31 mouse cellular contexts compared by ENCODE assay signal in the genomic region with DNA sequence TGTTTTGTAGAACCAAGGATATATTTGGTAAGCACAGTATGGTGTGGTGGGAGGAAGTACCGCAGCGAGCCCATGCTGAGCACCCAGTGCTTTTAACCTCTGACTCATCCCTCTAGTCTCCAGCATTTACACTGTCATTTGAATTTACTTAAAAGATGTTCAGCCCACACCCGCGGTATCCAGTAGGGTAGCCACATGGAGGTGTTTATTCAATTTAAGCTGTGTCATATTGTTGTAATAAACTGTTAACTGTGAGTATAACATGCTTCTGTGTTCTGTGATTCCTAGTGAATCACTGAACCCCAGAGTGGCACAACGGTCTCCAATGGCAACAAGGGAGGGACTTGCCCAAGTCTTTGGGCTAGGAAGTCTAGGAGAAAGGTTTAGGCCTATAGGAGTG. TPM values are rescaled to one million over a fixed set of nuclear protein-coding genes. Genes with fewer than 3 reads are reported as not detected.
A peak's percentile ranks its signal among the peaks of the same experiment; 100 is the strongest.
DNase-seq lines count a peak whose midpoint lies in the region; ATAC-seq and TF ChIP-seq lines count a peak whose summit lies in the region.
"Had no signal": no experiment of that assay in that cellular context is flagged by ENCODE, and none has a peak within 500 bp of the region (broad histone marks: within the 10 kb centered on the region; RNA-seq: fewer than 3 reads in every experiment).

No protein-coding gene starts in this region.

- no peak for DNase-seq in forebrain, embryonic 14.5 days (ENCODE audit: low spot score)
- no peak for DNase-seq in midbrain, embryonic 11.5 days (ENCODE audit: low spot score, missing footprints)
- DNase-seq in 416B (ENCODE audit: low read depth), result peak; percentile 6
- DNase-seq in brain, adult 2 months (ENCODE audit: low read depth, low spot score), result peak; percentile 64
- no peak for DNase-seq in thymus, adult 18-20 months
- no peak for DNase-seq in stomach, postnatal 0 days (ENCODE audit: low spot score)
- DNase-seq: adrenal gland, postnatal 10 days; cerebellum, adult 11 months; cerebellum, adult 9-10 months; cerebellum, postnatal 36 days; gastrocnemius, postnatal 14 days; heart, postnatal 4 days; kidney, adult 11 months; kidney, postnatal 14 days; lung, postnatal 36 days had no signal

- WGBS in forebrain, embryonic 13.5 days, result 87% methylated on average over 5 of the region's 5 CpGs
- 78% methylated on average over 5 of the region's 5 CpGs for WGBS in forebrain, embryonic 14.5 days
- WGBS in midbrain, embryonic 13.5 days, result 86% methylated on average over 5 of the region's 5 CpGs
- 84% methylated on average over 5 of the region's 5 CpGs for WGBS in midbrain, embryonic 11.5 days
- WGBS in stomach, postnatal 0 days, result 72% methylated on average over 5 of the region's 5 CpGs

- no peak overlapping the region for H3K4me2 ChIP-seq in forebrain, embryonic 13.5 days
- H3K4me2 ChIP-seq in forebrain, embryonic 14.5 days (ENCODE audit: low read length), result no peak overlapping the region
- H3K4me2 ChIP-seq in midbrain, embryonic 13.5 days (replicated peaks), result no peak overlapping the region
- H3K4me2 ChIP-seq in midbrain, embryonic 11.5 days, result no peak overlapping the region
- H3K4me2 ChIP-seq in stomach, postnatal 0 days (replicated peaks; ENCODE audit: low read depth), result no peak overlapping the region
- H3K4me2 ChIP-seq: heart, embryonic 11.5 days; hindbrain, embryonic 13.5 days; limb, embryonic 12.5 days; liver, embryonic 15.5 days; lung, embryonic 15.5 days; midbrain, embryonic 12.5 days had no signal

- no peak overlapping the region for H3K9ac ChIP-seq in forebrain, embryonic 13.5 days
- H3K9ac ChIP-seq in forebrain, embryonic 14.5 days (ENCODE audit: low read length), result no peak overlapping the region
- H3K9ac ChIP-seq in midbrain, embryonic 13.5 days (replicated peaks), result no peak overlapping the region
- H3K9ac ChIP-seq in midbrain, embryonic 11.5 days (ENCODE audit: low read length), result no peak overlapping the region
- no peak overlapping the region for H3K9ac ChIP-seq in stomach, postnatal 0 days (ENCODE audit: low read length)
- H3K9ac ChIP-seq: hindbrain, embryonic 13.5 days; limb, embryonic 12.5 days; liver, embryonic 15.5 days; lung, embryonic 15.5 days; midbrain, embryonic 12.5 days had no signal

- H3K4me1 ChIP-seq in forebrain, embryonic 13.5 days, result peaks cover 4% of the 10 kb centered on the region; the same call in 1 of the 2 replicates
- H3K4me1 ChIP-seq in forebrain, embryonic 14.5 days (ENCODE audit: control insufficient read depth, insufficient read depth, low read length), result no peaks in the 10 kb centered on the region
- no peaks in the 10 kb centered on the region for H3K4me1 ChIP-seq in midbrain, embryonic 13.5 days (replicated peaks)
- H3K4me1 ChIP-seq in midbrain, embryonic 11.5 days (ENCODE audit: control insufficient read depth, insufficient read depth, low read length), result no peaks in the 10 kb centered on the region
- no peaks in the 10 kb centered on the region for H3K4me1 ChIP-seq in stomach, postnatal 0 days (replicated peaks; ENCODE audit: control insufficient read depth, insufficient read depth)
- H3K4me1 ChIP-seq: hindbrain, embryonic 13.5 days; limb, embryonic 12.5 days; liver, embryonic 15.5 days; lung, embryonic 15.5 days; midbrain, embryonic 12.5 days had no signal

- ATAC-seq in forebrain, embryonic 13.5 days, result peak; percentile 20; the same call in 1 of the 2 replicates
- no peak for ATAC-seq in forebrain, embryonic 14.5 days
- ATAC-seq in midbrain, embryonic 13.5 days, result 0 out of 2 replicates have a peak, but pooled peaks have one; percentile 28
- no peak for ATAC-seq in midbrain, embryonic 11.5 days (ENCODE audit: low FRiP score)
- ATAC-seq in stomach, postnatal 0 days (ENCODE audit: low FRiP score, low TSS enrichment), result no peak
- ATAC-seq: CD4-positive, CD25-positive, alpha-beta regulatory T cell, adult 4 months had no signal

- no peaks in the 10 kb centered on the region for H3K9me3 ChIP-seq in forebrain, embryonic 13.5 days (replicated peaks)
- H3K9me3 ChIP-seq in forebrain, embryonic 14.5 days (replicated peaks; ENCODE audit: control insufficient read depth, low read length), result no peaks in the 10 kb centered on the region
- H3K9me3 ChIP-seq in midbrain, embryonic 13.5 days, result no peaks in the 10 kb centered on the region
- H3K9me3 ChIP-seq in midbrain, embryonic 11.5 days (ENCODE audit: control insufficient read depth, low read length), result no peaks in the 10 kb centered on the region
- no peaks in the 10 kb centered on the region for H3K9me3 ChIP-seq in stomach, postnatal 0 days (ENCODE audit: control insufficient read depth, low read length)
- H3K9me3 ChIP-seq: hindbrain, embryonic 13.5 days; limb, embryonic 12.5 days; liver, embryonic 15.5 days; lung, embryonic 15.5 days; midbrain, embryonic 12.5 days had no signal

- no peak for TF ChIP-seq CTCF in stomach, postnatal 0 days (IDR thresholded peaks at IDR 0.05; ENCODE audit: low read depth)

- peaks cover 22% of the 10 kb centered on the region for H3K36me3 ChIP-seq in forebrain, embryonic 13.5 days (ENCODE audit: poor library complexity, severe bottlenecking)
- no peaks in the 10 kb centered on the region for H3K36me3 ChIP-seq in forebrain, embryonic 14.5 days (ENCODE audit: control insufficient read depth, insufficient read depth, low read length)
- peaks cover 22% of the 10 kb centered on the region for H3K36me3 ChIP-seq in midbrain, embryonic 13.5 days
- H3K36me3 ChIP-seq in midbrain, embryonic 11.5 days (ENCODE audit: control insufficient read depth, insufficient read depth, low read length), result no peaks in the 10 kb centered on the region
- H3K36me3 ChIP-seq in stomach, postnatal 0 days (ENCODE audit: control insufficient read depth, insufficient read depth, low read length), result no peaks in the 10 kb centered on the region
- H3K36me3 ChIP-seq: liver, embryonic 15.5 days; lung, embryonic 15.5 days had no signal

- TF ChIP-seq EP300 in stomach, postnatal 0 days (optimal IDR thresholded peaks at IDR 0.05), result no peak

- no peak overlapping the region for H3K27ac ChIP-seq in forebrain, embryonic 13.5 days
- no peak overlapping the region for H3K27ac ChIP-seq in forebrain, embryonic 14.5 days (ENCODE audit: low read depth, low read length)
- H3K27ac ChIP-seq in midbrain, embryonic 13.5 days, result no peak overlapping the region
- no peak overlapping the region for H3K27ac ChIP-seq in midbrain, embryonic 11.5 days (ENCODE audit: low read depth, low read length)
- H3K27ac ChIP-seq in stomach, postnatal 0 days (replicated peaks), result no peak overlapping the region
- H3K27ac ChIP-seq: hindbrain, embryonic 13.5 days; left cerebral cortex, adult 2 months; limb, embryonic 12.5 days; liver, embryonic 15.5 days; lung, embryonic 15.5 days; midbrain, embryonic 12.5 days had no signal

- H3K4me3 ChIP-seq in forebrain, embryonic 13.5 days, result no peak overlapping the region
- no peak overlapping the region for H3K4me3 ChIP-seq in forebrain, embryonic 14.5 days (ENCODE audit: low read depth, low read length)
- H3K4me3 ChIP-seq in midbrain, embryonic 13.5 days (replicated peaks), result no peak overlapping the region
- no peak overlapping the region for H3K4me3 ChIP-seq in midbrain, embryonic 11.5 days (ENCODE audit: low read depth, low read length)
- no peak overlapping the region for H3K4me3 ChIP-seq in stomach, postnatal 0 days (ENCODE audit: low read depth, low read length)
- H3K4me3 ChIP-seq: hindbrain, embryonic 13.5 days; left cerebral cortex, adult 2 months; limb, embryonic 12.5 days; liver, embryonic 15.5 days; lung, embryonic 15.5 days; midbrain, embryonic 12.5 days had no signal

- no peaks in the 10 kb centered on the region for H3K27me3 ChIP-seq in forebrain, embryonic 13.5 days
- H3K27me3 ChIP-seq in forebrain, embryonic 14.5 days (replicated peaks; ENCODE audit: control insufficient read depth, insufficient read depth, low read length), result no peaks in the 10 kb centered on the region
- no peaks in the 10 kb centered on the region for H3K27me3 ChIP-seq in midbrain, embryonic 13.5 days
- no peaks in the 10 kb centered on the region for H3K27me3 ChIP-seq in midbrain, embryonic 11.5 days (ENCODE audit: control insufficient read depth, insufficient read depth, low read length)
- H3K27me3 ChIP-seq in stomach, postnatal 0 days (ENCODE audit: control insufficient read depth, insufficient read depth, low read length), result no peaks in the 10 kb centered on the region
- H3K27me3 ChIP-seq: hindbrain, embryonic 13.5 days; liver, embryonic 15.5 days; lung, embryonic 15.5 days; midbrain, embryonic 12.5 days had no signal

RNA-seq across cellular contexts. Expression of a gene that starts 13.2 kb away (rescaled TPM):
- 106 and 113 TPM in 2 replicates for polyA plus RNA-seq in forebrain, embryonic 13.5 days (2015; fragmentation: Nextera tagmentation; extraction: Ambion mirVana)
- 54.9 and 62.0 TPM in 2 replicates for polyA plus RNA-seq in forebrain, embryonic 14.5 days (2014; fragmentation: Nextera tagmentation; extraction: Ambion mirVana)
- polyA plus RNA-seq in midbrain, embryonic 13.5 days (2015; fragmentation: Nextera tagmentation; extraction: Ambion mirVana), result 52.5 and 57.2 TPM in 2 replicates
- polyA plus RNA-seq in midbrain, embryonic 11.5 days (2014; fragmentation: Nextera tagmentation; extraction: Ambion mirVana), result 136 and 137 TPM in 2 replicates
- 29.0 and 32.6 TPM in 2 replicates for polyA plus RNA-seq in stomach, postnatal 0 days (2015; fragmentation: Nextera tagmentation; extraction: Ambion mirVana)

RNA-seq across cellular contexts. Expression of a gene that starts 14.7 kb away (rescaled TPM):
- polyA plus RNA-seq in forebrain, embryonic 13.5 days (2015; fragmentation: Nextera tagmentation; extraction: Ambion mirVana), result 14.5 and 15.8 TPM in 2 replicates
- 7.1 and 9.0 TPM in 2 replicates for polyA plus RNA-seq in forebrain, embryonic 14.5 days (2014; fragmentation: Nextera tagmentation; extraction: Ambion mirVana)
- 16.0 and 16.6 TPM in 2 replicates for polyA plus RNA-seq in midbrain, embryonic 13.5 days (2015; fragmentation: Nextera tagmentation; extraction: Ambion mirVana)
- polyA plus RNA-seq in midbrain, embryonic 11.5 days (2014; fragmentation: Nextera tagmentation; extraction: Ambion mirVana), result 8.9 and 9.2 TPM in 2 replicates
- 2.1 and 2.9 TPM in 2 replicates for polyA plus RNA-seq in stomach, postnatal 0 days (2015; fragmentation: Nextera tagmentation; extraction: Ambion mirVana)

RNA-seq across cellular contexts. Expression of a gene that starts 51.0 kb away (rescaled TPM):
- polyA plus RNA-seq in forebrain, embryonic 13.5 days (2015; fragmentation: Nextera tagmentation; extraction: Ambion mirVana), result not detected in 2 replicates
- polyA plus RNA-seq in forebrain, embryonic 14.5 days (2014; fragmentation: Nextera tagmentation; extraction: Ambion mirVana), result not detected in 2 replicates
- not detected in 2 replicates for polyA plus RNA-seq in midbrain, embryonic 13.5 days (2015; fragmentation: Nextera tagmentation; extraction: Ambion mirVana)
- not detected in 2 replicates for polyA plus RNA-seq in midbrain, embryonic 11.5 days (2014; fragmentation: Nextera tagmentation; extraction: Ambion mirVana)
- polyA plus RNA-seq in stomach, postnatal 0 days (2015; fragmentation: Nextera tagmentation; extraction: Ambion mirVana), result not detected in 2 replicates
- polyA plus RNA-seq: CD4-positive, CD25-positive, alpha-beta regulatory T cell, adult 4 months; embryonic facial prominence, embryonic 11.5 days; heart, embryonic 11.5 days; heart, embryonic 16.5 days; hindbrain, embryonic 13.5 days; kidney, embryonic 14.5 days; limb, embryonic 12.5 days; liver, adult 2 months; liver, embryonic 15.5 days; lung, embryonic 15.5 days; midbrain, embryonic 12.5 days; testis, adult 2 months; urinary bladder, adult 2 months had no signal

Comparison
In these comparisons a context has a peak if more than half of its experiments do, and no peak if none do; other contexts are left out.
1. ATAC-seq: peak in forebrain, embryonic 13.5 days (single experiment) and midbrain, embryonic 13.5 days (single experiment); none in forebrain, embryonic 14.5 days (single experiment), midbrain, embryonic 11.5 days (single experiment) and stomach, postnatal 0 days (single experiment).
2. DNase-seq: peak in 416B (single experiment) and brain, adult 2 months (single experiment); none in forebrain, embryonic 14.5 days (single experiment), midbrain, embryonic 11.5 days (single experiment), thymus, adult 18-20 months (0 of 2) and stomach, postnatal 0 days (single experiment).